Mouse (Mus musculus): ENCODE measurements around the gene Ufl1.

GRCm38 (mm10) chr4:25232546-25232945, 49.1 kb downstream of the Ufl1 start:
- no peak for TF ChIP-seq GATA1 (IDR thresholded peaks at IDR 0.05; ENCODE audit: borderline replicate concordance, low read length)
- TF ChIP-seq FLI1 (IDR thresholded peaks at IDR 0.05; ENCODE audit: low read length) = no peak

All from megakaryocyte, embryonic 14.5 days (primary cell).